Mouse (Mus musculus) hindbrain, embryonic 15.5 days (tissue): ENCODE measurements at regions not wholly inside any gene's neighbourhood (a gene's known extent, or its start where the extent isn't known, plus 50 kb on each side); places are given as distances from the start of the nearest gene placed in this dataset.

Experiments used
- ATAC-seq: fragments of 200-750 bp; cut with Nextera tagmentation; 2 replicates; pipeline ENCODE4 v1.8.0; 2017; ENCODE audit warnings: low read depth, moderate number of reproducible peaks, moderate TSS enrichment; ENCODE audit not compliant: low FRiP score
- H3K27ac ChIP-seq: fragments of 300-500 bp; sonication (generic); replicated peaks from 2 replicates; pipeline ENCODE4 v1.5.1; 2015; ENCODE audit warnings: mild to moderate bottlenecking, inconsistent platforms
- H3K27me3 ChIP-seq: fragments of 300-500 bp; sonication (generic); 2 replicates; pipeline ENCODE4 v1.6.1; 2015; ENCODE audit warnings: control low read depth, inconsistent platforms
- H3K36me3 ChIP-seq: fragments of 300-500 bp; sonication (generic); 2 replicates; pipeline ENCODE4 v1.6.1; 2015; ENCODE audit warnings: control low read depth, inconsistent platforms
- H3K4me1 ChIP-seq: fragments of 300-500 bp; sonication (generic); replicated peaks from 2 replicates; pipeline ENCODE4 v1.6.1; 2015; ENCODE audit warnings: control low read depth, inconsistent platforms
- H3K4me2 ChIP-seq: fragments of 300-500 bp; sonication (generic); 2 replicates; pipeline ENCODE4 v1.6.1; 2015; ENCODE audit warnings: moderate library complexity, mild to moderate bottlenecking, inconsistent platforms
- H3K4me3 ChIP-seq: fragments of 300-500 bp; sonication (generic); 2 replicates; pipeline ENCODE4 v1.5.1; 2015; ENCODE audit warnings: mild to moderate bottlenecking, inconsistent platforms
- H3K9ac ChIP-seq: fragments of 300-500 bp; sonication (generic); 2 replicates; pipeline ENCODE4 v1.6.1; 2015; ENCODE audit warnings: inconsistent platforms
- H3K9me3 ChIP-seq: fragments of 300-500 bp; sonication (generic); 2 replicates; pipeline ENCODE4 v1.6.1; 2016; ENCODE audit warnings: control low read depth, inconsistent platforms
- WGBS: fragments of 180-500 bp; shearing (Covaris S2); methylation state at CpG from one replicate; pipeline ENCODE4 v1.1.7; 2015; 5-methylcytosine and 5-hydroxymethylcytosine counted together

DNA sequence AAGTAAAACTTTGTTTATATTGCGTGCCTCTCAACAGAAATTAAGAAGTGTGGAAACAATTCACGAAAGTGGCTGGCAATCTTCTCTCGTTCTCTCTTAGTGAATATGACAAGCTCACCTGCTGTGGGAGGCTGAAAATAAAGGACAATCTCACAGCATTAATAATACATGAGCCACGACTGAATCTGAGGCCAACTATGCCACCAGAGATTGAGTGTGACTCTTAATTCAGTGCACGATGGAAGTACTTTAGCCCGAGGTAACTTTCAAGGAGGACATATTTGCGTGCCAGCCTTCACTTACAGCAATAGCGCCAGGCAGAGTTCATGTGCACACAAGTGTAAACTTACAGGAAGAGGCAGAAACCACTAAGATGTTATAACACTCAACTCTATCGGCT, 760.6 kb upstream of the Epha5 start:
- no peaks in the 10 kb centered on the region for H3K9me3 ChIP-seq
- ATAC-seq: no peak
- no peak overlapping the region for H3K27ac ChIP-seq
- no peaks in the 10 kb centered on the region for H3K27me3 ChIP-seq
- peak overlapping the region; percentile 29; the same call in 1 of the 2 replicates for H3K4me2 ChIP-seq
- no peak overlapping the region for H3K9ac ChIP-seq
- 37% methylated on average over 9 of the region's 9 CpGs for WGBS
- no peaks in the 10 kb centered on the region for H3K36me3 ChIP-seq
- no peaks in the 10 kb centered on the region for H3K4me1 ChIP-seq
- H3K4me3 ChIP-seq: no peak overlapping the region

DNA sequence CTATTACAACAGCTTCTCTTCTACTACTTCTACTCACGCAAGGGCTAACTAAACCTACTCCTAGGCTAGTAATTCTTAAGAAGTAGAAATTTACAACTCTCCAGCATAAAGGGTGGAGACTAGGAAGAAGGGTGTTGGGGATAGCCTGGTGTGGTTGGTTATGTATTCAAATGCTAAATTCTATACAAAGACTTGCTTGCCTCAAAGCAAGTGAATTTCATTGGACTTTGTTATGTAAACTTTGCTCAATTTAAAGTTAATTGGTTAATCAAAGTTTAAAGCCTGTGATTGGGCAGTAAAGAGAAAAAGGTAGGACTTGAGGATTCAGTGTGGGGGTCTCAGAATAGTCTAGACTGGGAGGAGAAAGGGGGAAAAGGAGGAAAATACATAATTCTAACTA, 756.7 kb upstream of the Epha5 start:
- no peaks in the 10 kb centered on the region for H3K36me3 ChIP-seq
- no peaks in the 10 kb centered on the region for H3K9me3 ChIP-seq
- no peaks in the 10 kb centered on the region for H3K4me1 ChIP-seq
- ATAC-seq: no peak
- H3K27ac ChIP-seq: no peak overlapping the region
- no peak overlapping the region for H3K4me3 ChIP-seq
- H3K4me2 ChIP-seq: no peak overlapping the region
- 90% methylated on average over 1 of the region's 1 CpGs for WGBS
- H3K9ac ChIP-seq: no peak overlapping the region
- no peaks in the 10 kb centered on the region for H3K27me3 ChIP-seq

DNA sequence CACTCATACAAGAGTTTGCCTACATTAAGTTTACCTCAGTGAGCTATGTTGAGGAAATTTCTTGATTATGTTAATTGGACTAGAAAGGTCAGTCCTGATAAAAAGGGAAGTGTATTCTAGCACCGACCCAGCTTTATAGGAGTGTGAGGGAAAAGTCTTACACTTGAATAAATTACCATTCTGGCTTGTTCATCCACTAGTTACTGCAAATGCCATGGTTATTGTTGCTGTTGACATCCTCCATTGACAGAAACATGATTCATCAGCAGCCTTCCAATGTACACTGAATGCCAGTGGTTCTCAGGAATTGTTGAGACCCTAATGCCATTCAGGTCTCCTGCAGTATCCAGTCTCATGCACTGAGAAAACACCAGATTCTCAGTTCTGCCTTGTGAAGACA, 738.7 kb upstream of the Epha5 start:
- no peak overlapping the region for H3K9ac ChIP-seq
- no peak overlapping the region for H3K4me3 ChIP-seq
- no peak overlapping the region for H3K27ac ChIP-seq
- H3K27me3 ChIP-seq: no peaks in the 10 kb centered on the region
- no peaks in the 10 kb centered on the region for H3K9me3 ChIP-seq
- no peaks in the 10 kb centered on the region for H3K36me3 ChIP-seq
- H3K4me2 ChIP-seq: no peak overlapping the region
- no peak for ATAC-seq
- 43% methylated on average over 1 of the region's 1 CpGs for WGBS
- H3K4me1 ChIP-seq: no peaks in the 10 kb centered on the region

DNA sequence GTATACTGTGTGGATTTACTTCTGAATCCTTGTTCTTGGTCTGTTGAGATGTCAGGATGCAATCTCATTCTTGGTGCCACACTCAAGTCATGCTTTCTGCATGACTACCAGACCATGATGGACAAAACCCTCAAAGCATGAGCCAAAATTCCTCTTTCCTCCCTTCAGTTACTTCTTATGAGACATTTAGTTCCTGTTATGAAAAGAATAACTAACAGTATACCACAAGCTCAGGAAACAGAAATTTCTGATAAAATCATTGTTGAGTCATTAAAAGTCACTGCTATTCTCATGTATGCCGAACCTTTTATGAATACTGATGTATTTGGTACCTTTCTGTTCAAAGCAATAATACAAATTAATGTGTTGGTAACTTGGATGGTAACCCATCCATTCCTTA, 738.0 kb upstream of the Epha5 start:
- WGBS: 88% methylated on average over 1 of the region's 1 CpGs
- no peak overlapping the region for H3K9ac ChIP-seq
- H3K9me3 ChIP-seq: no peaks in the 10 kb centered on the region
- no peak for ATAC-seq
- no peak overlapping the region for H3K4me2 ChIP-seq
- H3K27me3 ChIP-seq: no peaks in the 10 kb centered on the region
- no peak overlapping the region for H3K4me3 ChIP-seq
- H3K27ac ChIP-seq: no peak overlapping the region
- no peaks in the 10 kb centered on the region for H3K36me3 ChIP-seq
- H3K4me1 ChIP-seq: no peaks in the 10 kb centered on the region
